Mouse (Mus musculus): ENCODE measurements around the gene Hivep2. TPM values are rescaled to one million over a fixed set of nuclear protein-coding genes. Genes with fewer than 3 reads are reported as not detected.

The Hivep2 gene
- polyA plus RNA-seq, 1 experiment from 2014 or later: 3.2 TPM

DNA sequence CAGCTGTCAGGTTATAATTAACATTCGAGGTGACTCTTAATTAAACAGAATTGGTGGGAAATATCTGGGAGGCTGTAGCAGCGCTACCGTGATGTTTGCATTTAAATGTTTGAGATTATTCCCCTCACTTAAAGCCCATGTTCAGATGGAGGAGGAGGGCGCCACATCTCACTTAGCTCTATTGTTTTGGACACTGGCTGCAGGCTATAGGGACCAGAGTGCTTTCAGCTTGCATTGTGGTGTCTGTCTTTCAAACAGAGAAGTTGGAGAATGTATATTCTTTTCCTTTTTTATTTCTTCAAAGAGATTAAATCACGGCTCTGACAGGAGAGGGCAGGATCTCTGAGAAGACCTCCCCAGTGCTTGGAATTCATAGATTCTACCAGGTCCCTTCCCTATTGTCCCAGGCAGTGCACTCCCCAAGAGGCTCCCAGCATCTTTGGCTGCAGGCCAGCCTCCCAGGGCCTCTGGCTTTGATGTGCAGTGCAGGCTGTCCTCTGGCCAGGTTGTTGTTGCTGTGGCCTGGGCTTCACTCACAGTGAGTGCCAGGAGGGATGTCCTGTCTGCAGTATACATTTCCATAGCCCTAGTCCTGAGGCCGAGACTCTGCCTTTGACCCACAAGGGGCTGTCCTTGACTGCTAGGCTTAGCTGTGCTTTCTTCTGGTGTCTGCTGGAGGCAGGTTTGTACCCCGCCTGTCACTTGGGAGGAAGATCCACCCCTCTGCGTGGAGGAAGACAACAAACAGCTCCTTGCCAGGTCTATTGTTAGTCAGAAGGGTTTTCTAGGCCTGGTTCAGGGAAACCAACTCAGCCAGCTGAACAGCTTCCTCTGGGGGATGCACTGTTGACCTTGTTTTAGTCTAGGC, 90.9 kb downstream of the Hivep2 start:
- 96% methylated on average over 8 of the region's 8 CpGs for WGBS (ENCODE audit: missing documents)
- Histone ChIP-seq H3K4me3 (ENCODE audit: inconsistent target) (no peak overlapping the region), H3K79me2 (ENCODE audit: inconsistent target) (no peaks in the 10 kb centered on the region), H3K36me3 (ENCODE audit: inconsistent target) (no peaks in the 10 kb centered on the region), H3K27ac (no peak overlapping the region)

DNA sequence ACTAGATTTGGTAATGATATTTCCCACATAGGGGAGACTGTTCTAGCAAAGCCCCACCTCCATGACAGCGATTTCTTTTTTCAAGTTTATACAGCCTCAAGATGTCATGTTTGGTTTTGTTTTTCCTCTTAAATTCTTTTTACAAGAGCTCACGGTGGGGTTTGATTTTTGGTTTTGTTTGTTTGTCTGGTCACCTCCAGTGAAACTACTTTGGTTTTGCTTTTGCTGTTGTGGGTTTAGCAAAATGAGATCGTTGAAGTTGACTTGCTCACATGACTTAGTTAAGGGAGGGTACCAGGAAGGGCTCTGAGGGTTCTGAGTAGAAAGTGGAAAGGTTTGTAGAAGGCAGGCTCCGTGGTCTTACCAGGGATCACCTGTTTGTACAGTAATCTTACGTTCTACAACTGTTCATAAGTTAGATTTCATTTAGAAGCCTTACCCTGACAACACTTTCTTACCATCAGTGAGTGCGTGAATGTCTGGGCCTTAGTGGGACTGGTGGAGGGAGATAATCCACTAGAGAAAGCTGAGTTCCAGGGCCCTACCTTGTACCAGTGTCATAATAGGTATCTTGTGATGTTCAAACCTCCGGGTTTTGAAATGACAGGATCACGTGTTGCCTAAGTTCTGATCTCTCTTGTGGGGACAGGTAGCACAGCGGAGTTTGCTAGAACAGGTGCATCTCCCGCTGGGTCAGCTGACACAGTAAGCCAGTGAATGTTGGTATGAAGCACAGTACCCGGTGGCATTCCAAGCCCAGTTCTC, 92.1 kb downstream of the Hivep2 start:
- H3K27ac ChIP-seq: no peak overlapping the region
- no peak overlapping the region for H3K4me3 ChIP-seq (ENCODE audit: inconsistent target)
- no peaks in the 10 kb centered on the region for H3K79me2 ChIP-seq (ENCODE audit: inconsistent target)
- WGBS (ENCODE audit: missing documents): 85% methylated on average over 11 of the region's 11 CpGs
- H3K36me3 ChIP-seq (ENCODE audit: inconsistent target): no peaks in the 10 kb centered on the region

DNA sequence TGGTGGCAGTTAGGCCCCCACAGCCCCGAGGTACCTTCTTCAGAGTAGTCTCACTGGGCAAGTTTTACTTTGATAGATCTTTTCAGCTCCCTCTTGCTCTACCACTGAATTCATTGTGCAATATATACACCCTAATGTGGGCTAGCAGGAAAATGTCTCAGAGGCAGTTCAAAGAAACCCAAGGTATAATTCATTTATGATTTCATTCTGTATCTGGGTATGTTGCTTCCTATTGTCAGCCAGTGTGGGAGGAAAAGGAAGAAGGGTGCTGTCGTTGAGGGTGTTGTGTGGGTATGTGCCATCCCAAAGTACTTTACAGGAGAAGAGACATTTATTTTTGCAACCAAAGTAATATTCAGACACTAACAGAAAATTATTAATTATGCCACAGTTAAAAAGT, 92.9 kb downstream of the Hivep2 start:
- WGBS (ENCODE audit: missing documents): 58% methylated on average over 1 of the region's 2 CpGs
- Histone ChIP-seq H3K79me2 (ENCODE audit: inconsistent target) (no peaks in the 10 kb centered on the region), H3K4me3 (ENCODE audit: inconsistent target) (no peak overlapping the region), H3K36me3 (ENCODE audit: inconsistent target) (no peaks in the 10 kb centered on the region), H3K27ac (no peak overlapping the region)

DNA sequence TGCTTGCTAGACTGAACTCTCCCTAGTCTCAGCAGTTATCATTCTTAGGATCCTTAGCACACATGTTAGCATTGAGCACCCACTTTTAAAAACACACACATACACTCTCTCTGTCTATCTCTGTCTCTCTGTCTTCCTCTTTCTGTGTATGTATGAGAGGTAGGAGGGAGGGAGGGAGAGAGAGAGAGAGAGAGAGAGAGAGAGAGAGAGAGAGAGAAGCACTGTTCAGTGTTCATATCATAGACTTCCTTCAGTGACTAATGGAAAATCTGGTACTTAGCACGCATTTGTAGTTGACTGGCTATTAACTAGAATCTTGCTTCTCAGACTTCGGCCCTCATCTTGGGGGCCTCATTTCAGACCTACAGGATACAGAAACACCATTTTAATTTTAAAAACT, 93.7 kb downstream of the Hivep2 start:
- Histone ChIP-seq H3K4me3 (ENCODE audit: inconsistent target) (no peak overlapping the region), H3K36me3 (ENCODE audit: inconsistent target) (no peaks in the 10 kb centered on the region), H3K79me2 (ENCODE audit: inconsistent target) (no peaks in the 10 kb centered on the region), H3K27ac (no peak overlapping the region)
- 81% methylated on average over 2 of the region's 2 CpGs for WGBS (ENCODE audit: missing documents)

DNA sequence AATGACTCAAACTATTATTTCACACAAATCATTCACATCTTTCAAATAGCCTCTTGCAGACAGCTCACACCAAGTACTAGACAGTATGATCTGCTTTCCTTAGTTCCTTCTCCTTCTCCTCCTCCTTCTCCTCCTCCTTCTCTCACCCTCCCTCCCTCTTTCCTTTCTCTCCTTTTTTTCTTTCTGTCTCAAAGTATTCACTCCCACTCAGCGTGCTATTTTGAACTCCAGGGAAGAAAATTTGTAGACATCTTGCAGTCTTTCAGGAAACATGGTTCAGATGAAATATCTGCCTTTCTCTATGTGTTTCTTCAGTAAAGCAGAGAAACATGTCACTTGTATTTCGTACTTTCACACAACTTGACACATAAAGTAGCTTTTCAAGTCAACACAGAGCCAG, 94.4 kb downstream of the Hivep2 start:
- no peak overlapping the region for H3K27ac ChIP-seq
- H3K4me3 ChIP-seq (ENCODE audit: inconsistent target): no peak overlapping the region
- H3K36me3 ChIP-seq (ENCODE audit: inconsistent target): no peaks in the 10 kb centered on the region
- no peaks in the 10 kb centered on the region for H3K79me2 ChIP-seq (ENCODE audit: inconsistent target)
- WGBS (ENCODE audit: missing documents): 97% methylated on average over 2 of the region's 2 CpGs

- H3K79me2 ChIP-seq (ENCODE audit: inconsistent target): no peaks in the 10 kb centered on the region
- no peak overlapping the region for H3K4me3 ChIP-seq (ENCODE audit: inconsistent target)
- no peak overlapping the region for H3K27ac ChIP-seq
- no peaks in the 10 kb centered on the region for H3K36me3 ChIP-seq (ENCODE audit: inconsistent target)
- 95% methylated on average over 4 of the region's 4 CpGs for WGBS (ENCODE audit: missing documents)
These were observed 97.4 kb downstream of the Hivep2 start for GRCm38 (mm10) chr10:14063226-14063625.

DNA sequence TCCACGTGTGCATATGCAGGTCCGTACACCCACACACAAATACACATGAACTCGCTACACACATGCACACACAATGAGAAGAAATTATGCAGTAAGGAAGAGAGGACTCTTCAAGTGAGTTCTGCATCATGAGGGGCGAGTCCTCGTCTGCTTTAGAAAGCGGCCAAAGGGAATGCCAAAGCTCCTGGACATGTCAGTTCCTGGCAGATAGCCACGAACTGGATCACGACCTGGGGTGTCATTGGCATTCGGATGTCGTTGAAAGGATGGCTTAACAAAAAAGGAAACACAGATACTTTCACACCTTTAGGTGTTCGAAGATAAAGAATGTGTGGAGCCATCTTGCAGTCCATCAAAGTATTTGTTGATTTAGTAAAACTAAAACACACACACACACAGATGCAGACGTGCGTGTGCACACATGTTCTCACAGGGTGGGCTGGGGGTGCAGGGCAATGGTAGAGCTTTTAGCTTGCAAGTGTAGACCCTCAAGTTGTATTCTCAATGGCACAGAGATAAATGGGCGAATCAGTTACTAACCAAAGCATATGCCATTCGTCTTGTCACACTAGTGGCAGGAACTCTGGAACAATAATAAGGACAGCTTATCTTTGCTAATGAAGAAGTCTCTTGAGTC, 99.0 kb downstream of the Hivep2 start:
- WGBS (ENCODE audit: missing documents): 94% methylated on average over 15 of the region's 15 CpGs
- Histone ChIP-seq H3K27ac (no peak overlapping the region), H3K4me3 (ENCODE audit: inconsistent target) (no peak overlapping the region), H3K36me3 (ENCODE audit: inconsistent target) (no peaks in the 10 kb centered on the region), H3K79me2 (ENCODE audit: inconsistent target) (no peaks in the 10 kb centered on the region)

GRCm38 (mm10) chr10:14067802-14068201, 101.9 kb downstream of the Hivep2 start:
- Histone ChIP-seq H3K79me2 (ENCODE audit: inconsistent target) (no peaks in the 10 kb centered on the region), H3K4me3 (ENCODE audit: inconsistent target) (no peak overlapping the region), H3K27ac (no peak overlapping the region), H3K36me3 (ENCODE audit: inconsistent target) (no peaks in the 10 kb centered on the region)
- 91% methylated on average over 4 of the region's 4 CpGs for WGBS (ENCODE audit: missing documents)

DNA sequence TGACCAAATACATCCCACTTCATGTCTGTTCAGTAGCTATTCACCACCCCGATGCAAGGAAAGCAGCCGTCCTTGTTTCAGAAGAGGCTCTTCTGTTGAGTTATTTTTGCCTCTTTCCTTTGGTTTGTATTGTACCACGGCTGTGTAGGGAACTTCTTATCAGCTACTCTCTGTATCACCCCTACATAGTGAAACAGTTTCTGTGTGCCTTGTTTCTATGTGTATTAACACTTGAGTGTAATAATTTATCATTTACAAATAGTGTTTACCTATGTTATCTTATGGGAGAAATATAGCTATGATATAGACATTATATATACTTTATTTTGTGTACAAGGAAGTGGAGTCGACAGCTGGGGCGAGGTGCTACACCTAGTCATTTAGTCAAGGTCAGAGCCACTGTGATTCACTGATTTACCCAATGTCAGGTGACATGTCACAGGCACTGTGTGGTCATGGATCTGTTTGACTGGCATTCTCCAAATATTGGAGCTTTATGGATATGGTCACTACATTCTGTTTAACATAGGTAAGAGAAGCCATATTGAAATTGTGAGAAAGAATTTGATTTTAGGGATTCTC, 104.7 kb downstream of the Hivep2 start:
- Histone ChIP-seq H3K36me3 (ENCODE audit: inconsistent target) (no peaks in the 10 kb centered on the region), H3K4me3 (ENCODE audit: inconsistent target) (no peak overlapping the region), H3K27ac (no peak overlapping the region), H3K79me2 (ENCODE audit: inconsistent target) (no peaks in the 10 kb centered on the region)
- WGBS (ENCODE audit: missing documents): 91% methylated on average over 5 of the region's 5 CpGs

GRCm38 (mm10) chr10:14072504-14072903, 106.6 kb downstream of the Hivep2 start:
- no peak overlapping the region for H3K4me3 ChIP-seq (ENCODE audit: inconsistent target)
- H3K79me2 ChIP-seq (ENCODE audit: inconsistent target): no peaks in the 10 kb centered on the region
- H3K36me3 ChIP-seq (ENCODE audit: inconsistent target): no peaks in the 10 kb centered on the region
- 95% methylated on average over 3 of the region's 3 CpGs for WGBS (ENCODE audit: missing documents)
- no peak overlapping the region for H3K27ac ChIP-seq

DNA sequence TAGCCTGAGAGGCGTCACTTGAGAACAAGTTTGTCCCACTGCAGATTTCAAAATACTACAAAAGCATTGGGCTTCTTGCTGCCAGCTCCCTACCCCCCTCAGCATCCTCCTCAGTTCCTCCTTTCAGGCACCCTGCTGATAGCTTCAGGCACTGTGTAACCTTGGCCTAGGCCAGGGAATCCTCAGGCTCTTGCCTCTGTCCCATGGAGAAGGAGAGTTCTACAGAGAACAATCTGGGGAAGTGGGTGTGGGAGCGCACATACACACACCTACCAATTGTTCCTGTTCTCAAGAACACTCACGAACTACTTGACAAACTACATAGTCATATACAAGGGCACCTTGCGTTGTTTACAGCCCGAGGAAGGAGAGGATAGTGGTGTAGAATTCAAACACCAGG, 109.9 kb downstream of the Hivep2 start:
- WGBS (ENCODE audit: missing documents): 90% methylated on average over 5 of the region's 5 CpGs
- Histone ChIP-seq H3K4me3 (ENCODE audit: inconsistent target) (no peak overlapping the region), H3K36me3 (ENCODE audit: inconsistent target) (no peaks in the 10 kb centered on the region), H3K27ac (no peak overlapping the region), H3K79me2 (ENCODE audit: inconsistent target) (no peaks in the 10 kb centered on the region)

- Histone ChIP-seq H3K79me2 (ENCODE audit: inconsistent target) (no peaks in the 10 kb centered on the region), H3K36me3 (ENCODE audit: inconsistent target) (no peaks in the 10 kb centered on the region), H3K4me3 (ENCODE audit: inconsistent target) (no peak overlapping the region), H3K27ac (no peak overlapping the region)
- WGBS (ENCODE audit: missing documents): 90% methylated on average over 9 of the region's 9 CpGs
These were observed 111.0 kb downstream of the Hivep2 start for GRCm38 (mm10) chr10:14076880-14077279.

GRCm38 (mm10) chr10:14080830-14081229, 115.0 kb downstream of the Hivep2 start:
- Histone ChIP-seq H3K36me3 (ENCODE audit: inconsistent target) (no peaks in the 10 kb centered on the region), H3K4me3 (ENCODE audit: inconsistent target) (no peak overlapping the region), H3K79me2 (ENCODE audit: inconsistent target) (no peaks in the 10 kb centered on the region), H3K27ac (no peak overlapping the region)
- 96% methylated on average over 6 of the region's 6 CpGs for WGBS (ENCODE audit: missing documents)

DNA sequence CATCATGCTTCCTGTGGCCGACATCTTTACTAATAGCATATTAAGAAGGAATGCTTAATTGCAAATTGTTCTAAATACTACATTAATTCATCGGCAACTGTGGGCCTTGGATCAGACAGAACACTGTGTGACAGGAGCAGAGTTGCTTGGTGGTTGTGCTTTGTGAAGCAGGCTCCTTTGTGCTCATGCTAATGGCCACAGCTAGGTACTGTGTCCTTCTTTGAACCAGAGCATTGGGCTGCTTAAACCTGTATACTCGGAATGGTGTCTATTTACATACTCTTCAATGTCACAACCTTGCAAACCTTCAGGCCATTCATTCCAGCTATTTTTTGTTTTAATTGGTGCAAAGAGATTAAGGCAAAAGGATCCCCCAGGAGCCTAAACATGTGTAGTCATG, 115.9 kb downstream of the Hivep2 start:
- H3K36me3 ChIP-seq (ENCODE audit: inconsistent target): no peaks in the 10 kb centered on the region
- H3K79me2 ChIP-seq (ENCODE audit: inconsistent target): no peaks in the 10 kb centered on the region
- WGBS (ENCODE audit: missing documents): 91% methylated on average over 3 of the region's 3 CpGs
- no peak overlapping the region for H3K27ac ChIP-seq
- no peak overlapping the region for H3K4me3 ChIP-seq (ENCODE audit: inconsistent target)

Measured in macrophage (primary cell).